Mouse (Mus musculus): ENCODE data around the gene Ttc34. TPM values are rescaled to one million over a fixed set of nuclear protein-coding genes. Genes with fewer than 3 reads are reported as not detected.

Gene Ttc34
- polyA plus RNA-seq, 1 experiment from 2014 or later, result 0.45 TPM

GRCm38 (mm10) chr4:154827181-154827580, 10.1 kb upstream of the Ttc34 start:
- no peak overlapping the region for H3K9ac ChIP-seq (ENCODE audit: low read depth, low read length)
- ATAC-seq (ENCODE audit: low read depth), result no peak
- 77% methylated on average over 7 of the region's 7 CpGs for WGBS
- no peak for DNase-seq (ENCODE audit: low spot score)
- no peak overlapping the region for H3K4me3 ChIP-seq (ENCODE audit: low read depth, low read length)
- H3K36me3 ChIP-seq (ENCODE audit: control insufficient read depth, insufficient read depth, low read length), result no peaks in the 10 kb centered on the region
- H3K4me2 ChIP-seq (ENCODE audit: low read depth, low read length), result no peak overlapping the region
- no peaks in the 10 kb centered on the region for H3K4me1 ChIP-seq (ENCODE audit: control insufficient read depth, insufficient read depth, low read length)
- no peaks in the 10 kb centered on the region for H3K9me3 ChIP-seq (ENCODE audit: control insufficient read depth, low read length)
- H3K27ac ChIP-seq (replicated peaks; ENCODE audit: low read depth, low read length), result no peak overlapping the region
- no peaks in the 10 kb centered on the region for H3K27me3 ChIP-seq (replicated peaks; ENCODE audit: control insufficient read depth, insufficient read depth, low read length)

- no peak for ATAC-seq (ENCODE audit: low read depth)
- Histone ChIP-seq H3K27me3 (replicated peaks; ENCODE audit: control insufficient read depth, insufficient read depth, low read length) (no peaks in the 10 kb centered on the region), H3K4me2 (ENCODE audit: low read depth, low read length) (no peak overlapping the region), H3K36me3 (ENCODE audit: control insufficient read depth, insufficient read depth, low read length) (no peaks in the 10 kb centered on the region), H3K27ac (replicated peaks; ENCODE audit: low read depth, low read length) (no peak overlapping the region), H3K4me3 (ENCODE audit: low read depth, low read length) (no peak overlapping the region), H3K4me1 (ENCODE audit: control insufficient read depth, insufficient read depth, low read length) (no peaks in the 10 kb centered on the region), H3K9me3 (ENCODE audit: control insufficient read depth, low read length) (no peaks in the 10 kb centered on the region), H3K9ac (ENCODE audit: low read depth, low read length) (no peak overlapping the region)
- WGBS, result 39% methylated on average over 10 of the region's 10 CpGs
- DNase-seq (ENCODE audit: low spot score), result no peak
Measured at GRCm38 (mm10) chr4:154827861-154828610, 9.2 kb upstream of the Ttc34 start.

DNA sequence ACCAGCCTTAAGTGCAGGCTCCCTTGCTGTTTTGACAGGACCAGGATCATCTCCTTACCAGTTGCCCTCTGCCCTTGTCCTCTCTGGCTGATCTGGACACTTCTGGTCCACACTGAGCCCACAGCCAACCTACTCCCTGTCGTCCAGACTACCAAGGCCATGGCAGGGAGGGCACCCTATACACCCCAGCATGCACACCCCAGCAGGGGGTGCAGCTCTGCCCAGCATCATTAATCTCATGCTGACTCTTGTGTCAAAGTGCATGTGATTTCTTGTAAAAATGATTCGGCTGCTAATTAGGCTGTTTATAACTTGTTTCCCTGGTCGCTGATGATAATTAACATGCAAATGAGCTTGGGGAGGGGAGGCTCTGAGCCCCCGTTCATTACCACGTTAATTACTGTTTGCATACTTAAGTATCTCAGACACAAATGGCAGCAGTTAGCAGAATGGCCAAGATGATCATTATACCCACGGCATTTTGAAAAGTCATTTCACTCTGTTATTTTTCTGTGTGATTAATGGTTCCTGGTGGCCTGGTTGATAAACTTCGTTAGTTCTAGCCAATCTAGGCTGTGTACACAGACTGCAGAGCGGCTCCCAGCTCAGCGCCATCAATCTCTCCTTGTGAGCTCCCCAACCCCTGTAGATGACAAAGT, 5.2 kb upstream of the Ttc34 start:
- no peak for ATAC-seq (ENCODE audit: low read depth)
- no peaks in the 10 kb centered on the region for H3K27me3 ChIP-seq (replicated peaks; ENCODE audit: control insufficient read depth, insufficient read depth, low read length)

DNA sequence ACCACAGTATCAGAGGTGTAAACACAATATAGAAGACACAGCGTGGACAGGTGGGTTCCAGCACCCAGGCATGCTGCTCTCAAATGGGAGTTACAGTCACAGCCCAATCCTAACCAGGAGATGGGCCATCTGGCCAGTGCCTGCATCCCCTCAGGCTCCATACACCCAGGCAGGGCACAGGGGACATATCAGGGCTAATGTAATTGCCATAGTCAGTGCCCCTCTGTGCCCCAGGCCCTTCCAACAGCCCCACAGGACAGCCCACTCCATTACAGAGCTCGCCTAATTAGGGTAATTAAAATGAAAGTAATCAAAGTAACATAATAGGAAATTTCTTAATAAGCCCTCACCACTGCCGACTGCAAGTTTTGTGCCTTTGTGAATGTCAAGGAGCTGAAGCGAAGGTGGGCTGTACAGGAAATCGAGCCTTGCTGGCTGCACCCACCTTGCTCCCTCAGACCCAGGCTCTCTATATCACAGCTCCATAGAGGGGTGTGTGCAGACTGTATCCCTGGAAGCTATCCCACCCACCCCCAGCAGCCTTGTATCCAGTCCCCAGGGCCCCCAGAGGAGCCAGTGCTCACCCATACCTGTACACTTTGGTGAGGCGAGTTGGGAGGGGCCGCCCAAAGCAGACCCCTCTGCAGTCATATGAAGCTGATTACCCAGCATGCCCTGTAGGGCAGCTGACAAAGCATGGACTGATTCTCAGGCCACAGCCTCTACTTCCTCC, 910 bp upstream of the Ttc34 start:
- no peaks in the 10 kb centered on the region for H3K4me1 ChIP-seq (ENCODE audit: control insufficient read depth, insufficient read depth, low read length)
- no peaks in the 10 kb centered on the region for H3K27me3 ChIP-seq (replicated peaks; ENCODE audit: control insufficient read depth, insufficient read depth, low read length)
- H3K27ac ChIP-seq (replicated peaks; ENCODE audit: low read depth, low read length), result no peak overlapping the region
- H3K4me3 ChIP-seq (ENCODE audit: low read depth, low read length), result no peak overlapping the region
- no peaks in the 10 kb centered on the region for H3K9me3 ChIP-seq (ENCODE audit: control insufficient read depth, low read length)
- H3K4me2 ChIP-seq (ENCODE audit: low read depth, low read length), result no peak overlapping the region
- DNase-seq (ENCODE audit: low spot score) (no peak), ATAC-seq (ENCODE audit: low read depth) (no peak)
- no peaks in the 10 kb centered on the region for H3K36me3 ChIP-seq (ENCODE audit: control insufficient read depth, insufficient read depth, low read length)
- 58% methylated on average over 7 of the region's 7 CpGs for WGBS
- H3K9ac ChIP-seq (ENCODE audit: low read depth, low read length), result no peak overlapping the region

More for the DNA sequence above, 5.2 kb upstream of the Ttc34 start:
- Histone ChIP-seq H3K4me2 (ENCODE audit: low read depth, low read length) (no peak overlapping the region), H3K36me3 (ENCODE audit: control insufficient read depth, insufficient read depth, low read length) (no peaks in the 10 kb centered on the region), H3K4me3 (ENCODE audit: low read depth, low read length) (no peak overlapping the region), H3K4me1 (ENCODE audit: control insufficient read depth, insufficient read depth, low read length) (no peaks in the 10 kb centered on the region), H3K9ac (ENCODE audit: low read depth, low read length) (no peak overlapping the region), H3K27ac (replicated peaks; ENCODE audit: low read depth, low read length) (no peak overlapping the region), H3K9me3 (ENCODE audit: control insufficient read depth, low read length) (no peaks in the 10 kb centered on the region)
- 55% methylated on average over 9 of the region's 9 CpGs for WGBS
- no peak for DNase-seq (ENCODE audit: low spot score)

GRCm38 (mm10) chr4:154838741-154839140, 1.5 kb downstream of the Ttc34 start:
- H3K4me3 ChIP-seq (ENCODE audit: low read depth, low read length), result no peak overlapping the region
- no peak overlapping the region for H3K27ac ChIP-seq (replicated peaks; ENCODE audit: low read depth, low read length)
- no peak for ATAC-seq (ENCODE audit: low read depth)

GRCm38 (mm10) chr4:154839406-154839805, 2.1 kb downstream of the Ttc34 start:
- ATAC-seq (ENCODE audit: low read depth), result no peak
- H3K36me3 ChIP-seq (ENCODE audit: control insufficient read depth, insufficient read depth, low read length), result no peaks in the 10 kb centered on the region
- no peak overlapping the region for H3K4me2 ChIP-seq (ENCODE audit: low read depth, low read length)
- DNase-seq (ENCODE audit: low spot score), result no peak
- H3K4me3 ChIP-seq (ENCODE audit: low read depth, low read length), result no peak overlapping the region
- H3K27ac ChIP-seq (replicated peaks; ENCODE audit: low read depth, low read length), result no peak overlapping the region
- no peaks in the 10 kb centered on the region for H3K4me1 ChIP-seq (ENCODE audit: control insufficient read depth, insufficient read depth, low read length)
- 51% methylated on average over 11 of the region's 11 CpGs for WGBS
- no peak overlapping the region for H3K9ac ChIP-seq (ENCODE audit: low read depth, low read length)
- no peaks in the 10 kb centered on the region for H3K9me3 ChIP-seq (ENCODE audit: control insufficient read depth, low read length)
- H3K27me3 ChIP-seq (replicated peaks; ENCODE audit: control insufficient read depth, insufficient read depth, low read length), result no peaks in the 10 kb centered on the region

More at GRCm38 (mm10) chr4:154838741-154839140, 1.5 kb downstream of the Ttc34 start:
- Histone ChIP-seq H3K36me3 (ENCODE audit: control insufficient read depth, insufficient read depth, low read length) (no peaks in the 10 kb centered on the region), H3K9ac (ENCODE audit: low read depth, low read length) (no peak overlapping the region), H3K4me1 (ENCODE audit: control insufficient read depth, insufficient read depth, low read length) (no peaks in the 10 kb centered on the region), H3K9me3 (ENCODE audit: control insufficient read depth, low read length) (no peaks in the 10 kb centered on the region), H3K4me2 (ENCODE audit: low read depth, low read length) (no peak overlapping the region), H3K27me3 (replicated peaks; ENCODE audit: control insufficient read depth, insufficient read depth, low read length) (no peaks in the 10 kb centered on the region)
- no peak for DNase-seq (ENCODE audit: low spot score)
- 84% methylated on average over 11 of the region's 13 CpGs for WGBS

GRCm38 (mm10) chr4:154852696-154853095, 15.4 kb downstream of the Ttc34 start:
- H3K4me1 ChIP-seq (ENCODE audit: control insufficient read depth, insufficient read depth, low read length), result 0 out of 2 replicates have a peak, but pooled peaks cover 3% of the 10 kb centered on the region
- no peaks in the 10 kb centered on the region for H3K36me3 ChIP-seq (ENCODE audit: control insufficient read depth, insufficient read depth, low read length)
- ATAC-seq (ENCODE audit: low read depth) (no peak), DNase-seq (ENCODE audit: low spot score) (no peak)
- H3K4me2 ChIP-seq (ENCODE audit: low read depth, low read length), result no peak overlapping the region
- H3K9me3 ChIP-seq (ENCODE audit: control insufficient read depth, low read length), result no peaks in the 10 kb centered on the region
- H3K4me3 ChIP-seq (ENCODE audit: low read depth, low read length), result no peak overlapping the region
- WGBS, result 95% methylated on average over 1 of the region's 1 CpGs
- H3K27ac ChIP-seq (replicated peaks; ENCODE audit: low read depth, low read length), result no peak overlapping the region
- H3K9ac ChIP-seq (ENCODE audit: low read depth, low read length), result no peak overlapping the region
- H3K27me3 ChIP-seq (replicated peaks; ENCODE audit: control insufficient read depth, insufficient read depth, low read length), result peaks cover 37% of the 10 kb centered on the region

DNA sequence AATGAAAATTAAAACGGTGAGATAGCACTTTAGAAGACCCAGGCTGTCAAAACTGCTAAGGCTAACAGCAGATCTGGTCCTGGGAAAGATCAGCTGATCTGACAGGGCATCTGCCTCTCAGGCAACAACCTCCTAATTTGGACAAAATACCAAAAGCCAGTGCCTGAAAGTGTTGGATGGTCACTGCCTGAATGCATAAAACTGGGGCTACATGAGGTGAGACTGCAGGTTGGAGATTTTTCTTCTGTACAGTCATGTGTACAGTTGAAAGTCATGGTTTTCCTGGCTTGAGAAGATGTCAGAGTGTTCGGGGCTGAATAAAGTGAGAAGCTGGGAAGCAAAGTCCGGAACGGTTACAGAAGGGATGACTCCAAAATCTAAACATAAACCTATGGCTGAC, 16.6 kb downstream of the Ttc34 start:
- Histone ChIP-seq H3K36me3 (ENCODE audit: control insufficient read depth, insufficient read depth, low read length) (no peaks in the 10 kb centered on the region), H3K9ac (ENCODE audit: low read depth, low read length) (no peak overlapping the region), H3K27me3 (replicated peaks; ENCODE audit: control insufficient read depth, insufficient read depth, low read length) (peaks cover 40% of the 10 kb centered on the region), H3K9me3 (ENCODE audit: control insufficient read depth, low read length) (no peaks in the 10 kb centered on the region), H3K4me3 (ENCODE audit: low read depth, low read length) (no peak overlapping the region), H3K27ac (replicated peaks; ENCODE audit: low read depth, low read length) (no peak overlapping the region), H3K4me2 (ENCODE audit: low read depth, low read length) (no peak overlapping the region), H3K4me1 (ENCODE audit: control insufficient read depth, insufficient read depth, low read length) (0 out of 2 replicates have a peak, but pooled peaks cover 3% of the 10 kb centered on the region)
- DNase-seq (ENCODE audit: low spot score) (no peak), ATAC-seq (ENCODE audit: low read depth) (no peak)
- WGBS, result 73% methylated on average over 4 of the region's 4 CpGs

All from embryonic facial prominence, embryonic 14.5 days (tissue).